Mouse (Mus musculus) CH12.LX (cell line): ENCODE data around the gene Iqgap1.

Experiments
- CTCF ChIP-seq, 2 experiments: IDR thresholded peaks in 1 of 2; conservative IDR thresholded peaks in 1 of 2; 2 replicates each; pipeline ENCODE4 v1.5.1; 2011 to 2012; ENCODE audit warnings: low read depth in 2 of 2, low read length in 2 of 2, improper control_type of control experiment in 1 of 2, inconsistent platforms in 1 of 2, mild to moderate bottlenecking in 1 of 2, moderate library complexity in 1 of 2
- POLR2A ChIP-seq: IDR thresholded peaks from 2 replicates; pipeline ENCODE4 v1.6.1; 2011; ENCODE audit warnings: low read depth, mild to moderate bottlenecking, improper control_type of control experiment, low read length
- POLR2AphosphoS2 ChIP-seq: IDR thresholded peaks from 2 replicates; pipeline ENCODE4 v1.6.1; 2011; ENCODE audit warnings: low read depth, low read length, improper control_type of control experiment

GRCm38 (mm10) chr7:80688556-80689220 lies 137.1 kb downstream of the Iqgap1 start, which contains the start of gene Crtc3:
- TF ChIP-seq POLR2A, result peak; percentile 61
- peak in 1 of 2 experiments; percentile 6; a peak in 1 of 4 replicates for TF ChIP-seq CTCF (conservative IDR thresholded peaks at IDR 0.05 in 1 of 2, IDR thresholded peaks at IDR 0.05 in 1 of 2; ENCODE audit: low read depth in 2 of 2, low read length in 2 of 2)
- no peak for TF ChIP-seq POLR2AphosphoS2
